Comparison of ENCODE assay signal across 10 mouse cellular contexts in the genomic region with DNA sequence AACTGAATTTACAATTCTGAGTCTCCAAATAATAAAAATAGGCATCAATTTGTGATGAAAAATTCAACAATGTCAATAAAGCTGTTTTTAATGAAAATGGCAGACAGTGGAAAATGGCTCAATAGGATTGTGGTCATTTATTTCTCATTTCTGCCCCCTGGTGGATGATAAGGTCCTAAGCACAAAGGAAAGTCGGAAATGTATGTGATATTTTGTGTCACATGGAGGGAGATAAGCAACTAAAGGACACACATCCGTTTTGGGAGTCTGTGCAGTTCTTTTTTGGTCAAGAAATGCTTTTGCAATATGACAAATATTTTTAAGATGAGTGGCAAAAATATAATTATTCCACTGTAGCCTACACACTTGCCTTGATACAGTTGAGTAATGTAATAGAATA. TPM values are rescaled to one million over a fixed set of nuclear protein-coding genes. Genes with fewer than 3 reads are reported as not detected.
DNase-seq lines count a peak whose midpoint lies in the region; ATAC-seq and TF ChIP-seq lines count a peak whose summit lies in the region.
"Had no signal": no experiment of that assay in that cellular context is flagged by ENCODE, and none has a peak within 500 bp of the region (broad histone marks: within the 10 kb centered on the region; RNA-seq: fewer than 3 reads in every experiment).

No protein-coding gene starts in this region.

- H3K4me2 ChIP-seq in midbrain, embryonic 16.5 days (ENCODE audit: low read length), result no peak overlapping the region
- H3K4me2 ChIP-seq: liver, embryonic 15.5 days had no signal

- intact Hi-C loops in left cerebral cortex, adult 2 months (cut with DNase I), result loop anchor here (5.0 kb wide), 1 partner anchor 233 kb away; no protein-coding TSS in a partner anchor

- ATAC-seq in common myeloid progenitor, adult 5-6 weeks (replicated peaks; ENCODE audit: low read depth, poor library complexity, severe bottlenecking), result peak; percentile 85
- ATAC-seq in midbrain, embryonic 16.5 days, result no peak

- no peaks in the 10 kb centered on the region for H3K4me1 ChIP-seq in cerebellum, adult 2 months (ENCODE audit: control insufficient read depth, insufficient read depth, low read length)
- no peaks in the 10 kb centered on the region for H3K4me1 ChIP-seq in midbrain, embryonic 16.5 days (ENCODE audit: control insufficient read depth, insufficient read depth, low read length)
- H3K4me1 ChIP-seq: liver, embryonic 15.5 days had no signal

- no peaks in the 10 kb centered on the region for H3K9me3 ChIP-seq in midbrain, embryonic 16.5 days (replicated peaks; ENCODE audit: control insufficient read depth, low read length, poor library complexity, severe bottlenecking)
- H3K9me3 ChIP-seq: G1E; liver, embryonic 15.5 days had no signal

- H3K27me3 ChIP-seq in cerebellum, adult 2 months (ENCODE audit: control insufficient read depth, insufficient read depth, low read length), result no peaks in the 10 kb centered on the region
- no peaks in the 10 kb centered on the region for H3K27me3 ChIP-seq in midbrain, embryonic 16.5 days (ENCODE audit: control insufficient read depth, insufficient read depth, low read depth, low read length)
- H3K27me3 ChIP-seq: liver, embryonic 15.5 days had no signal

- DNase-seq in cerebellum, postnatal 14 days, result peak; percentile 6 to 12
- no peak for DNase-seq in cerebellum, adult 2 months
- no peak for DNase-seq in left cerebral cortex, adult 2 months (ENCODE audit: extremely low spot score in 1 of 2, low spot score in 2 of 2)
- no peak for DNase-seq in left cerebral cortex, adult 18-20 months (ENCODE audit: low spot score in 2 of 2)
- DNase-seq in lung, postnatal 36 days, result peak; percentile 76
- no peak for DNase-seq in spleen, postnatal 14 days (ENCODE audit: low spot score in 2 of 2)

- no peak overlapping the region for H3K4me3 ChIP-seq in cerebellum, adult 2 months (replicated peaks; ENCODE audit: insufficient read depth, low read depth, low read length)
- no peak overlapping the region for H3K4me3 ChIP-seq in left cerebral cortex, adult 2 months
- H3K4me3 ChIP-seq in midbrain, embryonic 16.5 days (ENCODE audit: low read depth, low read length), result no peak overlapping the region
- H3K4me3 ChIP-seq: liver, embryonic 15.5 days had no signal

- WGBS in cerebellum, adult 2 months, result 20% methylated on average over 2 of the region's 2 CpGs
- 32% methylated on average over 2 of the region's 2 CpGs for WGBS in midbrain, embryonic 16.5 days

- TF ChIP-seq POLR2A in cerebellum, adult 2 months (IDR thresholded peaks at IDR 0.05; ENCODE audit: borderline replicate concordance, insufficient read depth, low read length), result no peak

- no peak for TF ChIP-seq CTCF in cerebellum, adult 2 months (IDR thresholded peaks at IDR 0.05; ENCODE audit: borderline replicate concordance, insufficient read depth, low read depth, low read length)
- peak; percentile 63 for TF ChIP-seq CTCF in left cerebral cortex, adult 2 months (IDR thresholded peaks at IDR 0.05)

- no peak overlapping the region for H3K27ac ChIP-seq in cerebellum, adult 2 months (ENCODE audit: insufficient read depth, low read length)
- no peak overlapping the region for H3K27ac ChIP-seq in left cerebral cortex, adult 2 months
- no peak overlapping the region for H3K27ac ChIP-seq in midbrain, embryonic 16.5 days (ENCODE audit: low read length)
- H3K27ac ChIP-seq: liver, embryonic 15.5 days had no signal

- H3K36me3 ChIP-seq in midbrain, embryonic 16.5 days (ENCODE audit: control insufficient read depth, insufficient read depth, low read length), result no peaks in the 10 kb centered on the region
- H3K36me3 ChIP-seq: G1E; liver, embryonic 15.5 days had no signal

- H3K9ac ChIP-seq in midbrain, embryonic 16.5 days (ENCODE audit: low read depth, low read length), result no peak overlapping the region
- H3K9ac ChIP-seq: liver, embryonic 15.5 days had no signal

RNA-seq across cellular contexts. Expression of gene Eqtn, which starts 27.9 kb away (rescaled TPM):
- 1.7 and 1.8 TPM in 2 replicates for polyA plus RNA-seq in cerebellum, adult 2 months (2012; rRNA removed)
- 1 to 10 TPM in 1 of 2 experiments, under 1 TPM in 1; 0.84 to 1.0 TPM for total RNA-seq in left cerebral cortex, adult 2 months (2021)
- total RNA-seq in left cerebral cortex, adult 18-20 months (2021), result 1 to 10 TPM in 1 of 2 experiments, under 1 TPM in 1; 0.77 to 1.3 TPM
- total RNA-seq in common myeloid progenitor, adult 5-6 weeks (2017), result not detected in 2 replicates
- 0.20 and 0.26 TPM in 2 replicates for polyA plus RNA-seq in midbrain, embryonic 16.5 days (2015; fragmentation: Nextera tagmentation; extraction: Ambion mirVana)
- polyA plus RNA-seq: G1E; liver, embryonic 15.5 days had no signal

Comparison
In these comparisons a context has a peak if more than half of its experiments do, and no peak if none do; other contexts are left out.
1. DNase-seq: peak in cerebellum, postnatal 14 days (2 of 2) and lung, postnatal 36 days (single experiment); none in cerebellum, adult 2 months (0 of 2), left cerebral cortex, adult 2 months (0 of 2), left cerebral cortex, adult 18-20 months (0 of 2) and spleen, postnatal 14 days (0 of 2).